Mouse (Mus musculus) small intestine, adult 2 months (tissue): ENCODE data around the gene BC055324.
"Not testable (repeated sequence)": the region's sequence is repeated elsewhere in the genome, so short reads cannot be mapped to it uniquely, and the experiment has no call there.

Experiments used
- CTCF ChIP-seq: fragments of 200-500 bp; IDR thresholded peaks from 2 replicates; pipeline ENCODE4 v1.5.1; 2012; ENCODE audit warnings: low read depth, mild to moderate bottlenecking, control low read depth, inconsistent platforms, low read length, moderate library complexity, mixed read lengths; ENCODE audit not compliant: insufficient replicate concordance, insufficient read length; ENCODE audit errors: extremely low read depth
- POLR2A ChIP-seq: fragments of 200-500 bp; IDR thresholded peaks from 2 replicates; pipeline ENCODE4 v1.6.1; 2012; ENCODE audit warnings: low read depth, mild to moderate bottlenecking, control low read depth, inconsistent platforms, low read length, moderate library complexity

DNA sequence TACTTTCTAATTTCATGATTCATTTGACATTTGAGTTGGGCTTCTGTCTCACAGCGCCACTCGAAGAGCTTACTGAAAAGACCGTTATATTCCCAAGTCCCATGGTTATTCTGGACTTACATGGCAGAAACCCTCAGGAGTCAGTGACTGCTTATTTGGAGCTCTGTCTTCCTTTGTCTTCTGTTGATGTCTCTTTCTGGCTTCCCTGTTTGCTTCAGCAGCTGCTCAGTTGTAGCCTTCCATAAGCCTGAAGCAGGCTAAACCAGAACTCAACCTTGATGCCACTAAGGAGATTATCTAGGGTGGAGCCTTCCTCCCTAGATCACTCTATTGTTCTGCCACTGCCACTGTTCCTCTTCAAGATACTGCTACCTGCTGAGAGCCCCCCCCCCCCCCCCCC, 26.1 kb upstream of the BC055324 start:
- not testable (repeated sequence) for TF ChIP-seq CTCF, POLR2A
